Mouse (Mus musculus): ENCODE data around the gene Gabbr1.

Gene Gabbr1

GRCm38 (mm10) chr17:37075766-37076165 is 30.0 kb downstream of the Gabbr1 start:
- no peak for DNase-seq (ENCODE audit: low spot score)

GRCm38 (mm10) chr17:37078193-37078592 is 32.4 kb downstream of the Gabbr1 start:
- DNase-seq (ENCODE audit: low spot score) = no peak

GRCm38 (mm10) chr17:37078990-37079389 is 33.2 kb downstream of the Gabbr1 start:
- DNase-seq (ENCODE audit: low spot score) = no peak

GRCm38 (mm10) chr17:37080119-37080518 is 34.4 kb downstream of the Gabbr1 start:
- DNase-seq (ENCODE audit: low spot score) = peak; percentile 54

GRCm38 (mm10) chr17:37081659-37082058 is 35.9 kb downstream of the Gabbr1 start:
- DNase-seq (ENCODE audit: low spot score) = no peak

GRCm38 (mm10) chr17:37083327-37083726 is 37.6 kb downstream of the Gabbr1 start:
- no peak for DNase-seq (ENCODE audit: low spot score)

- no peak for DNase-seq (ENCODE audit: low spot score)
These were observed 38.9 kb downstream of the Gabbr1 start for GRCm38 (mm10) chr17:37084632-37085031.

GRCm38 (mm10) chr17:37085545-37085944 is 39.8 kb downstream of the Gabbr1 start:
- DNase-seq (ENCODE audit: low spot score) = no peak

- no peak for DNase-seq (ENCODE audit: low spot score)
These were observed 42.6 kb downstream of the Gabbr1 start, which contains the start of gene Olfr90 for GRCm38 (mm10) chr17:37088399-37088798. Gene Olfr90 (minus strand): TSS chr17:37088499.

- DNase-seq (ENCODE audit: low spot score) = no peak
These were observed 46.4 kb downstream of the Gabbr1 start for GRCm38 (mm10) chr17:37092198-37092597.

GRCm38 (mm10) chr17:37093289-37093688 is 47.5 kb downstream of the Gabbr1 start:
- DNase-seq (ENCODE audit: low spot score) = no peak

- no peak for DNase-seq (ENCODE audit: low spot score)
These were observed 52.4 kb downstream of the Gabbr1 start, which contains the start of gene Olfr91 for GRCm38 (mm10) chr17:37098178-37098577. Gene Olfr91 (minus strand): TSS chr17:37098278.

- no peak for DNase-seq (ENCODE audit: low spot score)
These were observed 74.2 kb downstream of the Gabbr1 start, which contains the start of gene Olfr92 for GRCm38 (mm10) chr17:37119988-37120387. Gene Olfr92 (minus strand): TSS chr17:37120088.

Measured in testis, postnatal 14 days (tissue).